Mouse (Mus musculus): ENCODE measurements at regions not wholly inside any gene's neighbourhood (a gene's known extent, or its start where the extent isn't known, plus 50 kb on each side); places are given as distances from the start of the nearest gene placed in this dataset.

GRCm38 (mm10) chrX:10993005-10993377, 278.2 kb downstream of the Mid1ip1 start:
- TF ChIP-seq CTCF (IDR thresholded peaks at IDR 0.05; ENCODE audit: low read depth, low read length) (no peak), POLR2A (IDR thresholded peaks at IDR 0.05; ENCODE audit: extremely low read depth, insufficient read depth, low read length) (no peak)

All from liver, adult 2 months (tissue).